Mouse (Mus musculus): ENCODE measurements at regions not wholly inside any gene's neighbourhood (a gene's known extent, or its start where the extent isn't known, plus 50 kb on each side); places are given as distances from the start of the nearest gene placed in this dataset.

GRCm38 (mm10) chr1:4602386-4602785, 205.3 kb upstream of the Gm37988 start:
- TF ChIP-seq CTCF (IDR thresholded peaks at IDR 0.05; ENCODE audit: low read depth, low read length) (no peak), POLR2A (IDR thresholded peaks at IDR 0.05; ENCODE audit: insufficient read depth, low read length) (no peak), EP300 (IDR thresholded peaks at IDR 0.05; ENCODE audit: insufficient read depth, low read depth, low read length) (no peak)

All from ES-Bruce4 (cell line).